Mouse (Mus musculus) midbrain, embryonic 16.5 days (tissue): ENCODE results near the gene Sez6l. TPM values are rescaled to one million over a fixed set of nuclear protein-coding genes. Genes with fewer than 3 reads are reported as not detected.

ENCODE experiments used
- ATAC-seq: fragments of 200-750 bp; cut with Nextera tagmentation; 2 replicates; pipeline ENCODE4 v1.8.0; 2017; ENCODE audit warnings: moderate TSS enrichment
- H3K27ac ChIP-seq: fragments of 300-500 bp; sonication (generic); 2 replicates; pipeline ENCODE4 v1.5.1; 2014; ENCODE audit warnings: mild to moderate bottlenecking, low read length, mixed read lengths
- H3K27me3 ChIP-seq: fragments of 300-500 bp; sonication (generic); 2 replicates; pipeline ENCODE4 v1.6.1; 2014; ENCODE audit warnings: low read depth, low read length, mixed read lengths; ENCODE audit not compliant: control insufficient read depth, insufficient read depth
- H3K36me3 ChIP-seq: fragments of 300-500 bp; sonication (generic); 2 replicates; pipeline ENCODE4 v1.6.1; 2014; ENCODE audit warnings: mild to moderate bottlenecking, low read length, moderate library complexity, mixed read lengths; ENCODE audit not compliant: control insufficient read depth, insufficient read depth
- H3K4me1 ChIP-seq: fragments of 300-500 bp; sonication (generic); 2 replicates; pipeline ENCODE4 v1.6.1; 2014; ENCODE audit warnings: mild to moderate bottlenecking, low read length, mixed read lengths; ENCODE audit not compliant: control insufficient read depth, insufficient read depth
- H3K4me2 ChIP-seq: fragments of 300-500 bp; sonication (generic); 2 replicates; pipeline ENCODE4 v1.6.1; 2014; ENCODE audit warnings: mild to moderate bottlenecking, low read length, mixed read lengths
- H3K4me3 ChIP-seq: fragments of 300-500 bp; sonication (generic); 2 replicates; pipeline ENCODE4 v1.5.1; 2014; ENCODE audit warnings: low read depth, mild to moderate bottlenecking, low read length, moderate library complexity, mixed read lengths
- H3K9ac ChIP-seq: fragments of 300-500 bp; sonication (generic); 2 replicates; pipeline ENCODE4 v1.6.1; 2014; ENCODE audit warnings: low read depth, low read length, mixed read lengths
- H3K9me3 ChIP-seq: fragments of 300-500 bp; sonication (generic); replicated peaks from 2 replicates; pipeline ENCODE4 v1.6.1; 2014; ENCODE audit warnings: mild to moderate bottlenecking, low read length, mixed read lengths; ENCODE audit not compliant: control insufficient read depth, poor library complexity, severe bottlenecking
- WGBS: fragments of 180-500 bp; shearing (Covaris S2); extraction: QIAGEN DNeasy Blood & Tissue Kit; methylation state at CpG from one replicate; pipeline ENCODE4 v1.1.7; 2014; 5-methylcytosine and 5-hydroxymethylcytosine counted together
- polyA plus RNA-seq: library from polyadenylated mRNA; unstranded; fragments of >200 nt; fragmentation: Nextera tagmentation; extraction: Ambion mirVana; gene quantifications from 2 replicates; pipeline ENCODE4 v1.2.1, GENCODE M21; 2015

Sez6l gene
- polyA plus RNA-seq, 1 experiment from 2014 or later, result 72.9 TPM

DNA sequence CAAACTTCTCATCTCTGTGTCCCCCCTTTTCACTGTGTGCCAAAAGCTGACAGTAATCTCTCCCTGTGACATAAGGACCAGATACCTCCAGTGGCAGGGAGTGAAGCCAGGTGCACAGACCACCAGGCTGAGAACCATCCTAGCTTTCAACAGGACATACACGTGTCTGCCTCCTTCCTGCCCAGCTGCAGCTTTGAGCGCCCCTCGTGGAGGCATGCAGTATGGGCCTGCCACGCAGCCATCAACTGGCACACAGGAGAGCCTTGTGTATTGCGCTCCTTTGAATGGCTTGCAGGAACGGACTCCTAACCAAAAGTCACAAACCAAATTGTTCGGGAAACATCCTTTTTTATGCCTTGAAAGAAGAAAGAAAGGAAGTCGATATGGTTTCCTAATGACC lies 3.1 kb downstream of the Sez6l start:
- Histone ChIP-seq H3K9ac (peak overlapping the region; percentile 85; the same call in 1 of the 2 replicates), H3K4me1 (peaks cover 30% of the 10 kb centered on the region), H3K36me3 (no peaks in the 10 kb centered on the region; the same call in 1 of the 2 replicates), H3K27ac (peak overlapping the region; percentile 89), H3K9me3 (no peaks in the 10 kb centered on the region), H3K4me2 (peak overlapping the region; percentile 79), H3K27me3 (no peaks in the 10 kb centered on the region), H3K4me3 (peak overlapping the region; percentile 61)
- WGBS, result 4% methylated on average over 8 of the region's 8 CpGs
- ATAC-seq, result peak; percentile 54

DNA sequence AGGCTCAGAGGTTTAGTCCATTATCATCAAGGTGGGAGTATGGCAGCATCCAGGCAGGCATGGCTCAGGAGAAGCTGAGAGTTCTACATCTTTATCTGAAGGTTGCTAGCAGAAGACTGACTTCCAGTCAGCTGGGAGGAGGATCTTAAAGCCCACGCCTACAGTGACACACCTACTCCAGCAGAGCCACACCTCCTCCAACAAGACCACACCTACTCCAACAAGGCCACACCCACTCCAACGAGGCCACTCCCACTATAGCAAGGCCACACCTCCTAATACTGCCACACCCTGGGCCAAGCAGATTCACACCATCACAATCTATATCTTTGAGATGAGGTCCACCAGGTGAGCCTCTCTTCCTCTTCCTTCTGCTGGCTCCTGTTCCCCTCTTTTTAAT lies 4.8 kb downstream of the Sez6l start:
- WGBS, result 63% methylated on average over 2 of the region's 2 CpGs
- Histone ChIP-seq H3K27me3 (no peaks in the 10 kb centered on the region), H3K27ac (no peak overlapping the region), H3K9ac (no peak overlapping the region), H3K4me1 (peaks cover 22% of the 10 kb centered on the region), H3K4me2 (peak overlapping the region; percentile 79), H3K4me3 (no peak overlapping the region), H3K36me3 (no peaks in the 10 kb centered on the region; the same call in 1 of the 2 replicates), H3K9me3 (no peaks in the 10 kb centered on the region)
- no peak for ATAC-seq

DNA sequence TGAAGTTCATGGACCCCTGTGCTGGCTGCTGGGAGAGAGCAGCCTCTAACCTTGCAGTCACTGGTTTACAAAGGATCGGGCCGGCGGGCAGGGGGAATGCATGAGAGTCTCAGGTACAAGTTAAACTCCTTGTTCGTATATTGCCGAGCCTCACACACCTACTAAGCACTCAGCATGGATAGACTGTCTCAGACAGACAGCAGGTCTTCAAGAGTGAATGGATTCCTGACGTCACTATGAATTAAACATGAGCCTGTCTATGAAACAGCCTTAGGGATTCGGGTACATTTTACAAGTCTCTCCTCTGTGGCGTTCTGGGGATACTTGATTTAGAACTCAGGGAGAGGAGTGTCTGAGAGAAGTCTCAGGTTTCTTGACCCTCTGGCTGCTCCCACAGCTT lies 11.5 kb downstream of the Sez6l start:
- ATAC-seq, result no peak

DNA sequence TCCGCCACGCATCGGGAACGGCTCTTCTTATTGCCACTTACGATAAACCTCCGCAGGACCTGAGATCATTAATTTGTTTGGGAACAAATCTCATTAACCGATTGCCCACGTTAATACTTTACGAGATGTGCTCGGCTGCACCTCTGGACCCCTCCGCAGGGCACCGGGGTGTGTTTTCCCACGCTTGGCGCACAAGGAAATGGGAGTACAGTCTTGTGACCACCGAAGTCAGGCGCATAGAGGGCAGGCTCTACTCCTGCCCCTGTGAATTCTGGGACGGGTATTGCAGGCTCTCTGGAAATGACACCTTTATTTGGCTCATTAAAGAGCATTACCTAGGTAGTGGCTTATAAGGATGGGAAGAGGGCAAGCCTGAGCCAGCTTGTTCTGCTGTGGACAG lies 11.9 kb downstream of the Sez6l start:
- Histone ChIP-seq H3K4me3 (no peak overlapping the region), H3K4me2 (no peak overlapping the region), H3K36me3 (no peaks in the 10 kb centered on the region; the same call in 1 of the 2 replicates), H3K27me3 (no peaks in the 10 kb centered on the region), H3K4me1 (peaks cover 45% of the 10 kb centered on the region), H3K27ac (no peak overlapping the region), H3K9me3 (no peaks in the 10 kb centered on the region), H3K9ac (no peak overlapping the region)
- WGBS, result 83% methylated on average over 17 of the region's 17 CpGs
- no peak for ATAC-seq

More for the DNA sequence above, 11.5 kb downstream of the Sez6l start:
- Histone ChIP-seq H3K9ac (no peak overlapping the region), H3K36me3 (no peaks in the 10 kb centered on the region; the same call in 1 of the 2 replicates), H3K4me3 (no peak overlapping the region), H3K27me3 (no peaks in the 10 kb centered on the region), H3K27ac (no peak overlapping the region), H3K4me2 (no peak overlapping the region), H3K4me1 (peaks cover 43% of the 10 kb centered on the region), H3K9me3 (no peaks in the 10 kb centered on the region)
- 38% methylated on average over 8 of the region's 8 CpGs for WGBS

DNA sequence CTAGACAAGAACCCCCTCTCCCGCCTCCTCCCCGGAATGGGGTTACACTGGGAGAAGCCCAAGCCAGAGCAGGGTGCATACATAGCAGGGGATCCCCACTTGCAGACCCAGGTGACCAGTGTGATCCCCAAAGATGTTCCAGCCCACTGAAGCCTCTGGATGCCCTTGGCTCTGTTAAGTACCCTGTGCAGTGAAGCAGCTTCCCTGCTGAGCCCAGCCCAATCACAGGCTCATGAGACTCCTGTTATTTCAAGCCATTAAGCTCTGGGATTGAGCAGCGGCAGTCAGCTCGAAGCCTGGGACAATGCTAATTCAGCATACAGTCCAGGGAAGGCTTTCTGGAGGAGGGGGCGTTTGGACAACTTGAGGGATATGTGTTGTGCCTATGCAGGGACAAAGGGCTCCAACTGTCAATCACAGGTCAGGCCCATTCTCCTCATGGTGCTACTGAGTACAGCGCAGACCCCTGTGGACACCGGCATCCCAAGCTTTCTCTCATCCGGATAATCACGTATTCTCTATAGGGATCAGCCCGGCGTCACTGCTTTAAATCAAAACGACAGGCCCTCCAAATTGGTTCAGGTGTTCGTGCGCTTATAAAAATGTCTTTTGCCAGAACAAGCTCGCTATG lies 16.0 kb downstream of the Sez6l start:
- H3K27ac ChIP-seq, result peak overlapping the region; percentile 47
- ATAC-seq, result 0 out of 2 replicates have a peak, but pooled peaks have one; percentile 13
- peak overlapping the region; percentile 21; the same call in 1 of the 2 replicates for H3K4me2 ChIP-seq
- H3K4me3 ChIP-seq, result no peak overlapping the region
- no peaks in the 10 kb centered on the region for H3K27me3 ChIP-seq
- H3K9me3 ChIP-seq, result no peaks in the 10 kb centered on the region
- H3K36me3 ChIP-seq, result no peaks in the 10 kb centered on the region
- peaks cover 34% of the 10 kb centered on the region for H3K4me1 ChIP-seq
- WGBS, result 21% methylated on average over 15 of the region's 15 CpGs
- H3K9ac ChIP-seq, result peak overlapping the region; percentile 48; the same call in 1 of the 2 replicates

DNA sequence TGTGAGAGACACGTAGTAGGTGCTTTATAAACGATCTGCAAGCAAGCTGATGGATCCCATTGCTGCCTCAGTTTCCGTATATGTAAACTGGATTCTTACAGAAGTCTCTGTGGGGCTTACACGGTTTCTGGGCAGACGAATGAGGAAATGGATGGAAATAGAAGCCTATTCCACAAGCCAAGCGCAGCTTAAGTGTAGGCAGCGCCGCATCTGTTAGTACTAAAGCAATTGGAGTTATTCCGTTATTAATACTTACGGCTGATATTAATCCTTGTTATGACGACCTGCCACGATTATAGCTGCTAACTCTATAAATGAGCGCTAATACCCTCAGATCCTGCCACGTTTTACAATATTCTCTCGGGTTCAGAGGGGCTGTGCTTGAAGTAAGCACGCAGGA lies 16.8 kb downstream of the Sez6l start:
- Histone ChIP-seq H3K4me3 (no peak overlapping the region), H3K4me2 (peak overlapping the region; percentile 21; the same call in 1 of the 2 replicates), H3K9me3 (no peaks in the 10 kb centered on the region), H3K9ac (no peak overlapping the region), H3K4me1 (peaks cover 26% of the 10 kb centered on the region), H3K27me3 (no peaks in the 10 kb centered on the region), H3K27ac (no peak overlapping the region; the same call in 1 of the 2 replicates), H3K36me3 (no peaks in the 10 kb centered on the region)
- 74% methylated on average over 16 of the region's 16 CpGs for WGBS
- no peak for ATAC-seq

DNA sequence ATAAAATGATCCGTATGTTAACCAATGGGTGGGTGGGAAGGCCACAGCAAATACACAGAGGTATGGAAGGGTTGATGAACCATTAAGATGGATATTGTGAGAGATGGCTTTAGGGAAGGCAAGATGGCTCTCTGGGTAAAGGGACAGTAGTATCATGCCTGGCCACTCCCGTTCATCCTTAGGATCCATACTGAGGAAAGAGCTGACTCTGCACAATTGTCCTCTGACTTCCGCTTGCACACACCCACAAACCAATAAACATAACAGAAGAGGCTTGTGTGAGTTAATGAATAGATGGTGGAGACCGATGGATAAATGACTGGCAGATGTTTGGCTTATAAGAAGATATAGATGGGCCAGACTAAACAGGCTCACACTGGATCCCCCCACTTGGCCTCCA lies 19.6 kb downstream of the Sez6l start:
- H3K27ac ChIP-seq, result no peak overlapping the region
- peaks cover 31% of the 10 kb centered on the region for H3K4me1 ChIP-seq
- H3K9me3 ChIP-seq, result no peaks in the 10 kb centered on the region
- H3K27me3 ChIP-seq, result no peaks in the 10 kb centered on the region
- no peak overlapping the region for H3K4me2 ChIP-seq
- no peak overlapping the region for H3K4me3 ChIP-seq
- 84% methylated on average over 4 of the region's 4 CpGs for WGBS
- no peaks in the 10 kb centered on the region for H3K36me3 ChIP-seq
- no peak overlapping the region for H3K9ac ChIP-seq
- no peak for ATAC-seq

DNA sequence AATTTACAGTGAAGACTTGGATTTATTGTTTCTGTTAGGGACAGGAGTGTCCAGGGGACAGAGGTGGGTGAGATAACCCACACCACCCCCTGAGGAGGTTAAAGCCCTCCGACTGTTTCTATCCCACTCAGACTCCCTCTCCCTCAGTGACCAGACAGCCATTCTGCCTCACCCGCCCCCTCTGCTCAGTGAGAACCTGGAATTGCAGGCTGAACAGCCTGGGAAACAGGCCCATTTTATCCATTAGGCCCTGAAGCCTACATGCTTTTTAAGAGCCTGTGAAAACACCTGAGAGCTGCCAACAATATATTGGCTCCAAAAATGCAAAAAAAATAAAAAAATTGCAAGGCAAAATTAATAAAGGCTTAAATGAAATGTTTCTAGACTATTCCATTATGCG lies 20.3 kb downstream of the Sez6l start:
- Histone ChIP-seq H3K36me3 (no peaks in the 10 kb centered on the region), H3K9ac (no peak overlapping the region), H3K9me3 (no peaks in the 10 kb centered on the region), H3K4me3 (no peak overlapping the region), H3K27ac (no peak overlapping the region), H3K27me3 (no peaks in the 10 kb centered on the region), H3K4me1 (peaks cover 31% of the 10 kb centered on the region), H3K4me2 (no peak overlapping the region)
- ATAC-seq, result no peak
- 74% methylated on average over 3 of the region's 3 CpGs for WGBS

DNA sequence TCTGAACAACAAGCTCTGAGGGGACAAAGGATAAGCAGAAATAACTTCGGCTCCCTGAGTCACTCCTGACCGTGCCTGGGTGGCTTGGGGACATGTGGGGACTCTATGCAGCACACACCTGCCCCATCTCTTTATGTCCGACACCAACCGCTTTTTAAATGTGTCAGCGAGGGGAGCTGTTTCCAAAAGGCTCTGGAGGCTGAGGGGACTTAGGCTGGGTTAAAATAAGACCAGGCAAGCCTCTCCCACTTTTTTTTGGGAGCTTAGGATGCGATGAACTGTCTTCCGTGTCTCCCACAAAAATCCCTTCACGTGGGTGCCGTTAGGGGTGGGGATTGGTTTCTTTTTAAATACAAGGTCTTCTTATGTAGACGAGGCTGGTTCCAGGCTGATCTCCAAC lies 22.5 kb downstream of the Sez6l start:
- H3K4me3 ChIP-seq, result no peak overlapping the region
- 68% methylated on average over 10 of the region's 10 CpGs for WGBS
- H3K9me3 ChIP-seq, result no peaks in the 10 kb centered on the region
- H3K27me3 ChIP-seq, result no peaks in the 10 kb centered on the region
- no peak overlapping the region for H3K4me2 ChIP-seq
- no peak for ATAC-seq
- peaks cover 39% of the 10 kb centered on the region for H3K4me1 ChIP-seq
- no peaks in the 10 kb centered on the region for H3K36me3 ChIP-seq
- H3K9ac ChIP-seq, result no peak overlapping the region
- H3K27ac ChIP-seq, result no peak overlapping the region
